Mouse (Mus musculus): Measurements from ENCODE around the gene Zfp385a. TPM values are rescaled to one million over a fixed set of nuclear protein-coding genes. Genes with fewer than 3 reads are reported as not detected.

Zfp385a gene
- polyA plus RNA-seq, 1 experiment from 2014 or later = 3.1 TPM

DNA sequence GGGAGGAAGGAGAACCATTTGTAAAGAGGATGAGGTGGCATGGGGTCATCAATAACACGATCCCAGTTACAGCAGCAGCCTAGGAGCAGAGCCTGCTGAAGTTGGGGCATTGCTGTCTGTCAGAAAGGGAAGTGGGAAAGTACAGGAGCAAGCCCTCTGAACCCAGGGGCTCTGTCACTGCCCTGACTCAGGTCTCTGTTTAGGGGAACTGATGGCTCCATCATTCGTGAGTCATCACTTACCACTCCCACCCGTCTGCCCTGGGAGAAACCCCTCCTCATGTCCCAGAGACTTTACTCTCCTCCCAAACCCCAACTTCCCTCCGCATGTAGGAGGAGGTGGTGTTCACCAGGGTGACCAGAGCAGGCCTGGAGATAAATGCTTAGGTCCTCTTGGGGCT, 30.6 kb upstream of the Zfp385a start:
- H3K9ac ChIP-seq (ENCODE audit: low read depth, low read length) = no peak overlapping the region
- no peaks in the 10 kb centered on the region; the same call in 1 of the 2 replicates for H3K27me3 ChIP-seq (replicated peaks; ENCODE audit: control insufficient read depth, insufficient read depth, low read length)
- WGBS = 44% methylated on average over 4 of the region's 4 CpGs
- no peak for ATAC-seq
- H3K36me3 ChIP-seq (ENCODE audit: control insufficient read depth, insufficient read depth) = no peaks in the 10 kb centered on the region
- no peak overlapping the region for H3K4me3 ChIP-seq (ENCODE audit: low read depth, low read length)
- H3K9me3 ChIP-seq (ENCODE audit: control insufficient read depth) = no peaks in the 10 kb centered on the region
- no peak for TF ChIP-seq CTCF (IDR thresholded peaks at IDR 0.05; ENCODE audit: low read depth)
- no peak overlapping the region for H3K4me2 ChIP-seq (replicated peaks; ENCODE audit: low read depth)
- no peak overlapping the region for H3K27ac ChIP-seq (ENCODE audit: low read depth, low read length)
- no peaks in the 10 kb centered on the region for H3K4me1 ChIP-seq (replicated peaks; ENCODE audit: control insufficient read depth, insufficient read depth, low read length)

DNA sequence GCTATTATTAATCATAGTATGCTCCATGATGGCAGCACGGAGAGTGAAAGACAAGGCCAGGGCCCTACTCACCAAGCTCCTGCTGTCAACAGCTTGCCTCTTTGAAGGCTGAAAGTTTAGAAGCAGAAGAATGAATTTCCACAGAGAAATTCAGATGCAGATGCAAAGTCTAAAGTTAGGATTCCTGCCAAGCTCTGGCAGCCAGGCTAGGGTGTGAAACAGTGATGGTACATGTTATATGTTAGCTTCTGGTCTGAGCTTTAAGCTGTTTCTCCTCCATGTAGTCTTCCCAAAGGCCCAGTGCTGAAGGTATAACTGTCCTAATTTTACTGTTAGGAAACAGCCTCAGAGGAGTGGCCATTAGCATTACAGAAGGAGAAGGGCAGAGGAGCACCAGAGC, 29.2 kb upstream of the Zfp385a start:
- TF ChIP-seq CTCF (IDR thresholded peaks at IDR 0.05; ENCODE audit: low read depth) = no peak
- Histone ChIP-seq H3K27me3 (replicated peaks; ENCODE audit: control insufficient read depth, insufficient read depth, low read length) (no peaks in the 10 kb centered on the region; the same call in 1 of the 2 replicates), H3K9me3 (ENCODE audit: control insufficient read depth) (no peaks in the 10 kb centered on the region), H3K9ac (ENCODE audit: low read depth, low read length) (no peak overlapping the region), H3K4me2 (replicated peaks; ENCODE audit: low read depth) (no peak overlapping the region), H3K27ac (ENCODE audit: low read depth, low read length) (no peak overlapping the region), H3K4me3 (ENCODE audit: low read depth, low read length) (no peak overlapping the region), H3K4me1 (replicated peaks; ENCODE audit: control insufficient read depth, insufficient read depth, low read length) (no peaks in the 10 kb centered on the region), H3K36me3 (ENCODE audit: control insufficient read depth, insufficient read depth) (no peaks in the 10 kb centered on the region)
- 77% methylated on average over 1 of the region's 1 CpGs for WGBS
- ATAC-seq = no peak

DNA sequence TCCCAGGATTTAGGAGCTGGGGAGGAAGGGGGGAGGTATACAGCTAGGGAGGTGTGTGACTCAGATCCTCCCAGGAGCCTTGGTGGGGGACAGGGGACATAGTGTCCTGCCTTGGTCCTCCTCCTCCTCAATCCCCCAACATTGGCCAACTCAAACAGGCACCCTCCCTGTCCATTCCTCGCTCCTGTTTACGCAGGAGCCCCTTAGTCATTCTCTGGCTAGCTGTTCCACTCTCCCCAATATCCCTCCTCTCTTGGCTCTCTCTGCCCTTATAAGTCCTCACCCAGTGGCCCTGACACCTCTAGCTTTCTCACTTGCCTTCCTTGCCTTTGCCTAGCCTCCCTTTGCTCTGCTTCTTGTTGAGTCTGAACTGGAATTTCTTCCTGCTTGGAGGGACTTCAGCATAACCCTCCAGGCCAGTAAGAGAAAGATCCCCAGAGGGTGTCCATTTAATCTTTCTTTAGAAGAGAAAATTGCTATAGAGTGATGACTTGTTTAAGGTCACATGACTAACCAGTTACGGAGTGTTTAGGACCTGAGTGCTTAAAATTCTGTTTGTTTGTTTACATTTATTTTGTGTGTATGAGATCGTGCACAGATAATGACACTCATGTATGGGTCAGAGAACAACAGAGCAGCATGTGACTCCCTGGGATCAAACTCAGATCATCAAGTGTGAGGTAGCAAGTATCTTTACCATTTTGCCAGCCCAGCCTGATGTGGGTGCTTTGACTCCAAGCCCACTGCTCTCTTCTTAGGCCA, 28.5 kb upstream of the Zfp385a start:
- no peaks in the 10 kb centered on the region for H3K9me3 ChIP-seq (ENCODE audit: control insufficient read depth)
- no peaks in the 10 kb centered on the region for H3K4me1 ChIP-seq (replicated peaks; ENCODE audit: control insufficient read depth, insufficient read depth, low read length)
- no peak for ATAC-seq
- no peak overlapping the region for H3K9ac ChIP-seq (ENCODE audit: low read depth, low read length)
- no peaks in the 10 kb centered on the region for H3K36me3 ChIP-seq (ENCODE audit: control insufficient read depth, insufficient read depth)
- 81% methylated on average over 4 of the region's 4 CpGs for WGBS
- H3K27me3 ChIP-seq (replicated peaks; ENCODE audit: control insufficient read depth, insufficient read depth, low read length) = no peaks in the 10 kb centered on the region; the same call in 1 of the 2 replicates
- no peak overlapping the region for H3K4me3 ChIP-seq (ENCODE audit: low read depth, low read length)
- TF ChIP-seq CTCF (IDR thresholded peaks at IDR 0.05; ENCODE audit: low read depth) = no peak
- H3K27ac ChIP-seq (ENCODE audit: low read depth, low read length) = no peak overlapping the region
- no peak overlapping the region for H3K4me2 ChIP-seq (replicated peaks; ENCODE audit: low read depth)

DNA sequence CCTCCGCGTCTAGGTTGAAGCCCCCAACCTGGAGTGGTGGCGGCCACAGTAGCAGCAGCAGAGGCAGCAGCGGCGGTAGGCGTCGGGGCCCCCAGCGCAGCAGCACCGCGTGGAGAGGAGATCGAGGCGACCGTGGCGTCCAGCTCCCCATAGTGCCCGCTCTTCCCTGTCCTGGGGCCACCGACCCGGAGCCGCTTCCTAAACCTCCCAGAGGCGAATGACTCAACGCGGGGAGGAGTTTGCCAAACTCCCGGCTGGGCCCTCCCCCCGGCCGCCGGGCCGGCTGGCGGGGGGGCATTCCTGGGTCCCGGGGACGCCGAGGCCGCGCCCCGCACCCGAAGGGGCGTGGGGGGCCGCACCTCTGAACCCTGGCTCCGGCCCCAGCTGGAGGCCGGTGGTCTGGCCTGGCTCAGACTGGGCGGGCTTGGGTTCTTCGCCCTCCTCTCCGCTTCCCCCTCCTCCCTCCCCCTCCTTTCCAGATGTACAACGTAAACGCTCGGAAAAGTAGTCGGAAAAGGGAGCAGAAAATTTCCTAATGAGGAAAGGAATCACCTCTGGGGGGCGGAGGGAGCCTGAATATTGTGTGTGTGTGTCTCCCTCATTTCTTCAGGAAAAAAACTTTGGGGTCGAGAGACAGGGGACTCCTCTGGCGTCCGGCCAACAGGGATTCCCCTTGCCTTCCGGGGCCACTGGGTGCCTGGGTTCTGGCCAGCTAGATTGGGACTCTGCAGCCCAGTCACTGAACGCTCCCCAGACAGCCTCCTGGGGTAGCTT, 26.7 kb upstream of the Zfp385a start, which contains the start of gene Itga5:
Gene Itga5 (minus strand): TSS at position 388 of the 774 bp plus-strand sequence.
- H3K27me3 ChIP-seq (replicated peaks; ENCODE audit: control insufficient read depth, insufficient read depth, low read length) = no peaks in the 10 kb centered on the region; the same call in 1 of the 2 replicates

DNA sequence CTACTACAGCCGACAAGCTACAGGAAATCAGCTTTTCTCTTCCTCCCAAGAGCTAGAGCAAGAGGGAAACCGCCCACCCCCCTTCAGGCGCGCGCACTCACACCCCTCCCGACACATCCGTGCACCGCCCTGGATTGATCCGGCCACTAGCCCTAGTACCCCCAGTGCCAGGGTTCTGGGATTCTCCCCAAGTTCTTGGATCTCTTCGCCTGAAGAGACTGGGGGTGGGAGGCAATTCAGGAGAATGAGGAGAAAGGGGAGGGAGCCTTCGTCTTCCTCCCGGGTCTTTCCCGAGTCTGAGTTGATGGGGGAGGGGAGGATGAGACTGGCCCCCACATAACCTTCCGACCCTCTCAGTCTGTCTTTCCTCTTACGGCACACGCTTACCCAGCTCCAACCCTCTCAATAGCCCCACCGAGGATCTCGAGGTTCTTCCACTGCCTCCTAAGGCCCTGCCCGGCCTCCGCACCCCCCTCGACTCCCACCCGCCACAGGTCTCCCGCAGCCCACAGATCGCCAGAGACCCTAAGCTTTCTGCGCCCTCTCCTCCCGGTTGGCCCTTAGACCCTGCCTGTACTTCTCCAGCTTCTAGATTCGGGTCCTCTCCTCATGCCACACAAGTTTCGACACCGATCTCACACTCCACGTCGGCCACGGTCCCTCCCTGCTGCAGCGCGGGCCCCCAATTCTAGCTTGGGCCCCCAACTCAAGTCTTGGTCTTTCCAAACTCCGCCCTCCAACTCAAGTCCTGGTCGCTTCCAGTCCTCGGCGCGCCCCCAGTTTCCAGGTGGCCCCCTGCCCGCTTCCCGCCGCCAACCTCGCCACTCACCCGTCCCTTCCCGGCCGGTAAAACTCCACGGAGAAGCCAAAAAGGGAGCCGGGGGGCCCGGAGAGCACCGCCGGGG, 25.8 kb upstream of the Zfp385a start:
- ATAC-seq = peak; percentile 13; the same call in 1 of the 2 replicates
- Histone ChIP-seq H3K27ac (ENCODE audit: low read depth, low read length) (peak overlapping the region; percentile 82), H3K9me3 (ENCODE audit: control insufficient read depth) (no peaks in the 10 kb centered on the region), H3K9ac (ENCODE audit: low read depth, low read length) (peak overlapping the region; percentile 76), H3K36me3 (ENCODE audit: control insufficient read depth, insufficient read depth) (no peaks in the 10 kb centered on the region), H3K27me3 (replicated peaks; ENCODE audit: control insufficient read depth, insufficient read depth, low read length) (no peaks in the 10 kb centered on the region; the same call in 1 of the 2 replicates), H3K4me2 (replicated peaks; ENCODE audit: low read depth) (peak overlapping the region; percentile 91), H3K4me1 (replicated peaks; ENCODE audit: control insufficient read depth, insufficient read depth, low read length) (no peaks in the 10 kb centered on the region), H3K4me3 (ENCODE audit: low read depth, low read length) (peak overlapping the region; percentile 73)
- WGBS = 4% methylated on average over 51 of the region's 51 CpGs
- no peak for TF ChIP-seq CTCF (IDR thresholded peaks at IDR 0.05; ENCODE audit: low read depth)

More for the DNA sequence above, 26.7 kb upstream of the Zfp385a start, which contains the start of gene Itga5:
- Histone ChIP-seq H3K9me3 (ENCODE audit: control insufficient read depth) (no peaks in the 10 kb centered on the region), H3K4me1 (replicated peaks; ENCODE audit: control insufficient read depth, insufficient read depth, low read length) (no peaks in the 10 kb centered on the region), H3K9ac (ENCODE audit: low read depth, low read length) (peak within 1 kb of the TSS; percentile 76), H3K4me3 (ENCODE audit: low read depth, low read length) (peak within 1 kb of the TSS; percentile 73), H3K4me2 (replicated peaks; ENCODE audit: low read depth) (peak within 1 kb of the TSS; percentile 91), H3K36me3 (ENCODE audit: control insufficient read depth, insufficient read depth) (no peaks in the 10 kb centered on the region), H3K27ac (ENCODE audit: low read depth, low read length) (peak within 1 kb of the TSS; percentile 82)
- ATAC-seq = peak; percentile 54
- WGBS = 1% methylated on average over 51 of the region's 51 CpGs
- peak; percentile 40 for TF ChIP-seq CTCF (IDR thresholded peaks at IDR 0.05; ENCODE audit: low read depth)

Measured in intestine, postnatal 0 days (tissue).